Comparison of ENCODE assay signal across 13 mouse cellular contexts in the genomic region with DNA sequence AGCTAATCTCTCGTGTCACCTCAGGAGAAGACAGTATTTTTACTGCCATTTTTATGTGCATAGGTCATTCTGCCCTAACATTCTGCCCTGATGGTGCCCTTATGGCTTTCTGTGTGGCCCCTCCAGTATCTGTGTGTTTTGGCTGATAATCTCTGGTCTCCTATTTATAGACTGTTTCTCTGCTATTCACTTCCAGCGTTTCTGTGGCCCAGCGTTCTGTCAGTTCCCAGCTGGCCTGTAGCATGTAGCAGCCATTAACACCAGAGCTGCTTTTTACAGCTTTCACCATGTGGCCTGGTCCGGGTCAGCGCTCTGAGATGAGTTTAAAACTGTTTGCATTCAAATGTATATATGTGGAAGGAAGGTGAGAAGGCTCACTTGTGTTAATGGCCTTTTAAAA. TPM values are rescaled to one million over a fixed set of nuclear protein-coding genes. Genes with fewer than 3 reads are reported as not detected.
DNase-seq lines count a peak whose midpoint lies in the region; ATAC-seq lines count a peak whose summit lies in the region.
"Had no signal": no experiment of that assay in that cellular context is flagged by ENCODE, and none has a peak within 500 bp of the region (broad histone marks: within the 10 kb centered on the region; RNA-seq: fewer than 3 reads in every experiment).

No protein-coding gene starts in this region.

- no peak overlapping the region; the same call in 1 of the 2 replicates for H3K4me2 ChIP-seq in lung, embryonic 15.5 days
- H3K4me2 ChIP-seq in heart, embryonic 14.5 days (ENCODE audit: low read length) = 0 out of 2 replicates have a peak overlapping the region, but pooled peaks have one; percentile 19
- H3K4me2 ChIP-seq: forebrain, embryonic 15.5 days; limb, embryonic 12.5 days had no signal

- H3K36me3 ChIP-seq in lung, embryonic 15.5 days = no peaks in the 10 kb centered on the region
- H3K36me3 ChIP-seq in heart, embryonic 14.5 days (ENCODE audit: control insufficient read depth, insufficient read depth, low read length) = no peaks in the 10 kb centered on the region
- H3K36me3 ChIP-seq in forebrain, embryonic 10.5 days (replicated peaks) = no peaks in the 10 kb centered on the region
- H3K36me3 ChIP-seq: forebrain, embryonic 15.5 days; limb, embryonic 12.5 days had no signal

- no peak overlapping the region for H3K9ac ChIP-seq in lung, embryonic 15.5 days
- H3K9ac ChIP-seq in heart, embryonic 14.5 days (ENCODE audit: low read length) = no peak overlapping the region
- H3K9ac ChIP-seq: forebrain, embryonic 15.5 days; limb, embryonic 12.5 days; liver, postnatal 0 days had no signal

- 24% methylated on average over 5 of the region's 5 CpGs for WGBS in lung, embryonic 15.5 days
- WGBS in heart, embryonic 14.5 days = 6% methylated on average over 5 of the region's 5 CpGs
- WGBS in forebrain, embryonic 10.5 days = 89% methylated on average over 5 of the region's 5 CpGs

- H3K27ac ChIP-seq in lung, embryonic 15.5 days = peak overlapping the region; percentile 48
- peak overlapping the region; percentile 87 to 89 for H3K27ac ChIP-seq in heart, embryonic 14.5 days (replicated peaks in 1 of 2; ENCODE audit: control insufficient read depth in 1 of 2, insufficient read depth in 1 of 2, low read depth in 2 of 2, low read length in 2 of 2)
- no peak overlapping the region for H3K27ac ChIP-seq in forebrain, embryonic 10.5 days
- H3K27ac ChIP-seq: forebrain, embryonic 15.5 days; limb, embryonic 12.5 days had no signal

- no peaks in the 10 kb centered on the region for H3K9me3 ChIP-seq in lung, embryonic 15.5 days
- H3K9me3 ChIP-seq in heart, embryonic 14.5 days (ENCODE audit: control insufficient read depth, low read length) = peaks cover 8% of the 10 kb centered on the region; the same call in 1 of the 2 replicates
- H3K9me3 ChIP-seq in forebrain, embryonic 10.5 days = no peaks in the 10 kb centered on the region
- H3K9me3 ChIP-seq: forebrain, embryonic 15.5 days; limb, embryonic 12.5 days had no signal

- H3K27me3 ChIP-seq in lung, embryonic 15.5 days = no peaks in the 10 kb centered on the region
- H3K27me3 ChIP-seq in heart, embryonic 14.5 days (ENCODE audit: control insufficient read depth, insufficient read depth, low read length) = no peaks in the 10 kb centered on the region
- H3K27me3 ChIP-seq in forebrain, embryonic 10.5 days (ENCODE audit: poor library complexity, severe bottlenecking) = no peaks in the 10 kb centered on the region
- H3K27me3 ChIP-seq: forebrain, embryonic 15.5 days had no signal

- H3K4me1 ChIP-seq in lung, embryonic 15.5 days = peaks cover 10% of the 10 kb centered on the region
- H3K4me1 ChIP-seq in heart, embryonic 14.5 days (ENCODE audit: control insufficient read depth in 2 of 2, insufficient read depth in 2 of 2, low read length in 2 of 2) = peaks cover 17 to 25% of the 10 kb centered on the region in 2 experiments
- H3K4me1 ChIP-seq in forebrain, embryonic 10.5 days = peaks cover 6% of the 10 kb centered on the region; the same call in 1 of the 2 replicates
- H3K4me1 ChIP-seq: forebrain, embryonic 15.5 days had no signal

- no peak overlapping the region for H3K4me3 ChIP-seq in lung, embryonic 15.5 days
- H3K4me3 ChIP-seq in heart, embryonic 14.5 days (ENCODE audit: control insufficient read depth in 1 of 2, insufficient read depth in 1 of 2, low read depth in 1 of 2, low read length in 2 of 2) = no peak overlapping the region
- no peak overlapping the region for H3K4me3 ChIP-seq in forebrain, embryonic 10.5 days
- H3K4me3 ChIP-seq: forebrain, embryonic 15.5 days; limb, embryonic 12.5 days had no signal

- DNase-seq in lung, postnatal 14 days = no peak
- DNase-seq in kidney, adult 8-10 months = peak; percentile 7 to 24
- peak; percentile 35 to 50 for DNase-seq in kidney, postnatal 4 days
- DNase-seq in forebrain, embryonic 10.5 days (ENCODE audit: extremely low spot score, low spot score) = no peak
- no peak for DNase-seq in right cerebral cortex, postnatal 25 days
- DNase-seq: adrenal gland, postnatal 14 days; cerebellum, postnatal 14 days; liver, postnatal 0 days; thymus, adult 18-20 months had no signal

- peak; percentile 77 for ATAC-seq in lung, embryonic 15.5 days (ENCODE audit: borderline replicate concordance, extremely low read depth, low FRiP score, low TSS enrichment)
- ATAC-seq in heart, embryonic 14.5 days (ENCODE audit: insufficient number of reproducible peaks, insufficient read depth, low FRiP score, low read depth) = 0 out of 2 replicates have a peak, but pooled peaks have one; percentile 25
- ATAC-seq: forebrain, embryonic 15.5 days; liver, postnatal 0 days had no signal

RNA-seq across cellular contexts. Expression of a gene that starts 49.4 kb away (rescaled TPM):
- polyA plus RNA-seq in lung, embryonic 15.5 days (2015; fragmentation: Nextera tagmentation; extraction: Ambion mirVana) = 0.42 and 0.64 TPM in 2 replicates
- 0.69 and 0.82 TPM in 2 replicates for polyA plus RNA-seq in heart, embryonic 14.5 days (2014; fragmentation: Nextera tagmentation; extraction: Ambion mirVana)
- polyA plus RNA-seq in forebrain, embryonic 10.5 days (2016; fragmentation: Nextera tagmentation; extraction: Ambion mirVana) = 0.32 and 0.57 TPM in 2 replicates

Comparison
In these comparisons a context has a peak if more than half of its experiments do, and no peak if none do; other contexts are left out.
1. DNase-seq: peak in kidney, adult 8-10 months (2 of 2) and kidney, postnatal 4 days (2 of 2); none in lung, postnatal 14 days (single experiment), forebrain, embryonic 10.5 days (single experiment) and right cerebral cortex, postnatal 25 days (single experiment).